Mouse (Mus musculus) gonadal fat pad, adult 2 months (tissue): ENCODE results near the gene Gpam. TPM values are rescaled to one million over a fixed set of nuclear protein-coding genes. Genes with fewer than 3 reads are reported as not detected.
"Not testable (repeated sequence)": the region's sequence is repeated elsewhere in the genome, so short reads cannot be mapped to it uniquely, and the experiment has no call there.

ENCODE experiments used
- DNase-seq: peaks from one replicate; pipeline ENCODE4 v3.0.0-alpha.2; 2012; ENCODE audit warnings: low read depth
- polyA plus RNA-seq: library from polyadenylated mRNA; depleted of rRNA; stranded (reverse); fragments of >200 nt; gene quantifications from 2 replicates; pipeline ENCODE4 v1.2.3, GENCODE M21; 2012; rRNA removed

Gpam gene
- polyA plus RNA-seq, result 88.7 and 95.1 TPM in 2 replicates

DNA sequence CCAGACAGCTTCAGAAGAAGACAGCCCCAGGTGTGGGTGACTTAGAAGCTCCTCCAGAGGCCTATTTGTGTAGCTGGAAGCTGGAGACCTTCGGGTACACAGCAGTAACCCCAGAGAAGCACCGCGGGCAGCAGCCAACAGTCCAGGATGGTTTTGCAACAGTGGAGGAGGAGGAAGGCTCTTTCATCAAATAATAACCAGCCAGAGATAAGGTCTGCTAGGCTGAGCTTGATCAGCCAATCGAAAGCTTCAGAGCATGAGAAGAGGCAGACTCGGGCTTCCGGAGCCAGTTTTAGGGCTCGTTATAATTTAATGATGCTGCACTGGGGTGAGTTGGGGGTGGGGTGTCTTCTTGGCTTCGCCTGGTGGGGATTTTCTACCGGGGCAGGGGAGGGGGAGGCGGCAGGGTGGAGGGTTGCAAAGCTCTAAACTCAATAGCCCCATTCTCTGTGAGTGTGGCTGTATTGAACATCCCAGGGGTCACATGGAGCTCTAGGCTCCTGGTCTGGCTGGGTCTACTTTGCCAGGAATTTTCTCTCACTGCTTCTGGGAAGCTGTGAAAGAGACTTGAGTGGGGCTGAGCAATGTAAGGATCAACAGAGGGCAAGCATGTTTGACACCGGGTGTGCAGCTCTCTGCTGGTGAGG lies at the start of gene Gpam:
TSS of gene Gpam (minus strand) at position 167 of the 647 bp plus-strand sequence.
- no peak for DNase-seq

DNA sequence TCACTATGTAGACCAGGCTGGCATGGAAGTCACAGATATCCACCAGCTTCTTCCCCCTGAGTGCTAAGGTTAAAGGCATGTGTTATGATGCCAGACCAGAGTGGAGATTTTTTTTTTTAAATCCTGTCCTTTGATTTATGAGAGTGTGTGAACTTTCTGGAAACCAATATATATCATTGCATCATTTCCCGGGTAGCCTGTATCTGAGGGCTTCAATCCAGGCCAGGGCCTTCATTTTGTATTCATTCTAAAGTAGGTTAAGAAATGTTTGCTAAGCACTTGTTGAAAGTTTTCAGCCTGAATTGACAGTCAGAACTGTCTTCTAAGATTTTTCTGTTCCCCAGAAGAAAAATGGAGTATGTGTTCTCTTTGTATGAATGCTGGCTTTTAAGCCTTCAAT lies 44.5 kb upstream of the Gpam start:
- no peak for DNase-seq

DNA sequence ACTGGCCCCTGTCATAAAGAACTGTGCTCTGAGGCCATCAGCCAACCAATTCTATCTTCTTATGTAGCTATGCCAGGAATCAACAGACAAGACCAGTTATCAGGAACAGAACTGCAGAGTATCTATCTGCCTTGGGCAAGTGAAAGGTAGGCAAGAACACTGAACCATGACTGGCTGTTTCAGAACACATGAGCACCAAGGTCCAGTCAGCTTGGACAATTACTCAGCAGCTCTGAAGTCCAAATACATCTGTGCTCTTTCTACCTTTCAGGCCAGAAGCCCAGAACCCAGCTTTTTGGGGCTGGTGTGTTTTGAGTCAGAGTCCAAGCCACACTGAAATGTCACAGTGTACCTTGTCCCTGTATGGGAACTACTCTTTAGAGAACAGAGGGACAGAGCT lies 43.4 kb upstream of the Gpam start:
- DNase-seq, result no peak

DNA sequence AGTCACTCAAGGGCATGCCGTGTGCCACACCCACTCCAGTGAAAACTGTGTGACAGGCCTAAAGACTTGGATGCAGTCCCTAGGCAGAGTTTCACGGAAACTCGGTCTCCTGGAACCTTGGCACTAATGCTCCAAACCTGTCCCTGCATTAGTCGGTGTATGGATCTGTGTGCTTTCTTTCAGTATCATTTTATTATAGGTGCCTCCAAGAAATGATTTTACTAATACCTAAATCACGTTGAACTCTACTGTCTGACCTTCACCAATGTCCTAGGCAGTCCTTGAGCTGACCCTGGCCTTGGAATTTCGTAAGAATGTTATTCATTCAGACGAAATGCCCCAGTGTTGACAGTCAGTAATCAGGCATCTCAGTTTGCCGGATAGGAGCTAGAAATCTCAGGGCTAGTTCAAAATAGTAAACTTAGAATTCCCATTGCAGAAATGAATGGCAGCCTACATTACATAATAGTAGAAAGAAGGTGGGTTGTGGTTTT lies 42.2 kb upstream of the Gpam start:
- DNase-seq, result not testable (repeated sequence)

DNA sequence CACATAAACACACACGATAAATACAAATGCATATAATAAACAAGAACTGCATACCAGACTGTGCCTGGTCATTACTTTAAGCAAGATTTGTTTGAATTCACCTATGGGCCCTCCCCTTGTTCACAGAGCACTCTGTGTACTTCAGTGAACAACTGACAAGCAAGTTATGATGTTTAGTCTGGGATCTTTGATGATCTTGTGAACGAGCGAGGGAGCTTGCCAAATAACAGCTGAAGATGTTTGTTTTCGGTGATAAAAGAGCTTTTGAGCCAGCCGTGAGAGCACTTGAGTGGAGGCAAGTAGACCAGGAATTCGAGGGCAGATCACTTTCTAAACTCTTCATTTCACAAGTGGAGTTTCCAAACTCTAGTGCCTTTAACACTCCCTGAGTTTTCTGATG lies 41.3 kb upstream of the Gpam start:
- DNase-seq, result no peak

DNA sequence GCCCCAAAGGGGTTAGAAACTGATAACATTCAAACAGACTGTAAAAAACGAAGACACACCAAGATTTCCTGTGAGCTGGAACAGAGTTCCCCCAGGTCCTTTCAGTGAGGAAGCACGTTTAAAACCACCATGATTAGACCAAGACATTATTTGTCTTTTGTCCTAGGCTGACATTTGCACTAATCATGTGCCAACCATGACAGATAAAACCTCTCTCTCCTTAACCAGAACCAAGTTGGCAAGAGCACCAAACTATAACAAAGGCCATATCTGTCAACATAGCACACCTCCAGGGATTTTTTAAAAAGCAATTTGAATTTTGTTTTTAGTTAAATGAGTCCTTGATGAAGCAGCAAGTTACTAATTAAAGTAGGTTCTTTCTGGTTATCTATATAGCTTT lies 40.7 kb upstream of the Gpam start:
- DNase-seq, result no peak

DNA sequence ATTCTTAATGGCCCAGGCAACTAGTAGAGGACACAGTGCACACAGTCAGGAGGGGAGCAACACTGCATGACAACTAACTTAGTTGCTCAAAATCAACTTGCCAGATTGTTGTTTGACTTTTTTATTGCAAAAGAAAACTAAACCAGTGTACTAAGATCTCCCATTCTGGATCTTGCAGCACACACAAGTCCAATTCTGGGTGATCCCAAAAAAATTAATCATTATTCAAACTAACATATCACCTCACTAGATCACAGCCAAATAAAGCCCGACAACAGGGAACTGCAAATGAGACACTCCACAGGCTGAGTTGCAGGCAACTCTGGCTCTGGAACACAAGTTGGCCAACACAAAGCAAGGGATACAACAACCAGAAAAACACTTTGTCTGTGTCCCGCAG lies 39.7 kb upstream of the Gpam start:
- no peak for DNase-seq

DNA sequence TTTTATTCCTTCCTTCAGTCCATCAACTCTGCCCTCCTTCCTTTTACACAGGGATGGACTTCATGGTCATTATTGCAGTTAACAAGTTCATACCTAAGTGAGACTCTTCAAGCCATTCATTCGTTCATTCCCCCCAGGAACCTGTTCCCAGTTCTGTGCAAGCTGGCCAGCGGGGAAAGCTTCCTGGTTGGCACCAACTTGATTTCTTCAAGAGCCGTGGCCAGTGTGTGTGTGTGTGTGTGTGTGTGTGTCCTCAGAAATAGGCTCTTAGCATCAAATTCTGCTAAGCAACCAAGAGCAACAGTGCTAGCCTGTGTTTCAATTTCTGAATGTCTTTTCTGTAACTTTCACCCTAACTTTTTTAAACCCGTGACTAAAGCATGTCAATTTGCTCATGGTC lies 38.9 kb upstream of the Gpam start:
- no peak for DNase-seq

DNA sequence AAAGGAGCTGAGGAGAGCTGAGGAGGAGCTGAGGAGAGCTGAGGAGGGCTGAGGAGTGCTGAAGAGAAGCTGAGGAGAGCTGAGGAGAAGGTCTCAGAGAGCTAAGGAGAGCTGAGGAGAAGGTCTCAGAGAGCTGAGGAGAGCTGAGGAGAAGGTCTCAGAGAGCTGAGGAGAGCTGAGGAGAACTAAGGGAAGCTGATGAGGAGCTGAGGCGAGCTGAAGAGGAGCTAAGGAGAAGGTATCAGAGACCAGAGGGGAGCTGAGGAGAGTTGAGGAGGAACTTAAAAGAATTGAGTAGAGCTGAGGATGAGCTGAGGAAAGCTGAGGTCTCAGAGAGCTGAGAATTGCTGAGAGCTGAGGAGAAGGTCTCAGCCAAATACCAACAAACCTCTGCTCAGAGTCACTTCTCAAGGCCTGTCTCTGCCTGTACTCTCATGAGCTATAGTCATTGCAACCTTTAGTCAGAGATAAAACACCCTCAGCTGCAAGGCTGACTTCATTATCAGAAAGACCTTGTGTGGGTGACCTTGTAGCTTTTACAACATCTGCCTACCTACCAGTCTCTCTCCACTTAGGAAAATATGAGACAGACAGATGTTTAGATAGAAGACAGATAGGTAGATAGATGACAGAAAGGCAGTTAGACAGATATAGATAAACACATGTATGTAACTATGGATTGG lies 38.3 kb upstream of the Gpam start:
- no peak for DNase-seq

DNA sequence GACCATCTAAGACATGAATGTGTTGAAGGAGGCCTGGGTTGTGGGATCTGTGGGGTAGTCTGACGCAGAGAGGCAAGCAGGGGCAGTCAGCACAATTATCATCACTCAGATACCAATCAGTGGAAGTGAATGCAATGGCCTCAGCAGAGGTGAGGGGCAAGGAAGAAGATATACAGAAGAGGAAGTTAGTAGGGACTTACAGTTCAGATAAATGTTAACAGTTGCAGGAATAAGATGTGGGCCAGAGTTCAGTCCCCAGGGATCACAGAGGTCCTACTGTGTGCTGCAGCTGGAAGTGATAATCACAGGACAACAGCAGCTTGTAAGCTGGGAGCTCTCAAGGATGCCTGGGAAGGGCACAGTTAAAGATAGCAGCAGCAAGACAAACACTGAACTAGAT lies 37.1 kb upstream of the Gpam start:
- DNase-seq, result no peak

DNA sequence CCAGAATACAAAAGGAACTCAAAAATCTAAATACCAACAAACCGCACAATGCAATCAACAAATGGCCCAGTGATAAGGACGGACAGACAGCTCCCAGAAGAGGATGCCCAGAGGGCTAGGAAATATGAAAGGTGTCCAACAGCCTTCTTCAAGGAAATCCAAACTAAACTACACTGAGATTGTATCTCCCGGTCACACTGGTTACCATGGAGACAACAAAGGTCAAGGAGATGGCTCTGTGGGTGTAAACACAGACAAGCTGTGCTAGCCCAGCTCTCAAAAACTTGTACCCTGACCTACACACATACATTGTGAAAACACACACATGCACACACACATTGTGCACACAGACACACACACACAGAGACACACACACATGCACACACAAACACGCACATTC lies 35.2 kb upstream of the Gpam start:
- no peak for DNase-seq

DNA sequence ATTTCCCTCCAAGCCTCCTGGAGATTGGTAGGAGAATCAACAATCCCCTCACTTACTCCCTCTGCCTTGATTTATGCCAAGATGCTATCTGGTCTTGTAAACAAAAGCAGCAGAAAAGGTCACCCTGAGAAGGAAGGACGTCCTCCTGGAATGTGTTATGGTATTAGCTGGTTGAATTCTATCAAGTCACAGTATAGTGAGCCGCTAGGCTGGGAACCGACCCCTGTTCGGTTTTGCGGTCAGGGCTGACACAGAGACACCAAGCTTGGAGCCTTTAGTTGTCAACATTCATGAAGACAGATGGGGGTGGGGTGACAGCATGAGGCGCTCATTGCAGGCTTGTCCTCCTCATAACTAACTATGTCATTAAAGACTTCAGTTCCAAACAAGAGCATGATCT lies 32.8 kb upstream of the Gpam start:
- no peak for DNase-seq

DNA sequence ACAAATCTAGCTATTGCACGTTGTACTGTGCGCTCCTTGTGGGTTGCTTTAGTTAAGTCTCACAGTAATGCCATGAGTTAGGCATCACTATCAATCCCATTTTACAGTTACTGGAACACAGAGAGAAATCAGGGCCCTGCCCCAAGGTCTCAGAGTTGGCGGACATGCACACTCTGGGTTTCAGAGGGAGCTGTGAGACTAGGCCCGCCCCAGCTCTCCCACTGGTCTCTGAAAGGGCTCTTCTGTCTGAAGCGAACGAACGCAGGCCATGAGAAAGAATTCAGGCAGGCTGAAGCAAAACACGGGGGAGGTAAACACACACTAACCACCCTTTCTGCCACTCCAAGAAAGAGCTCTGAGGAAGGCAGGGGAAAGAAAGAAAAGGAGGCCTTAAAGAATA lies 31.6 kb upstream of the Gpam start:
- no peak for DNase-seq

DNA sequence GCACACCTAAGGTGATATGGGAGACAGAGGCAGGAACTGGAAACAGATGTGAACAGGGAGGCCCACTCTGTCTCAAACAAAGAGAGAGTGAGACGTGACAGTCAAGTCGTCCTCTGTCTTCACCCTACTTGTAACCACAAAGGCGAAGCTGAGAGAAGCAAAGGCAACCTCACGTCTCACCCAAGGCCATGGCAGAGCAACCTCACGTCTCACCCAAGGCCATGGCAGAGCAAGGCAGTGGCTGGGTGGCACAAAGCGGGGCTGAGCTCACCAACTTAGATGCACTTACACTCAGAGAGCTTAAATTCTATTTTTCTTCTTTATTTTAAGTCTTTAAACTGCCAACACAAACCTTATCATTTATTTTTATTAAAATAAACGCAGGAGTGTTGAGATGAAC lies 30.0 kb upstream of the Gpam start:
- DNase-seq, result no peak

DNA sequence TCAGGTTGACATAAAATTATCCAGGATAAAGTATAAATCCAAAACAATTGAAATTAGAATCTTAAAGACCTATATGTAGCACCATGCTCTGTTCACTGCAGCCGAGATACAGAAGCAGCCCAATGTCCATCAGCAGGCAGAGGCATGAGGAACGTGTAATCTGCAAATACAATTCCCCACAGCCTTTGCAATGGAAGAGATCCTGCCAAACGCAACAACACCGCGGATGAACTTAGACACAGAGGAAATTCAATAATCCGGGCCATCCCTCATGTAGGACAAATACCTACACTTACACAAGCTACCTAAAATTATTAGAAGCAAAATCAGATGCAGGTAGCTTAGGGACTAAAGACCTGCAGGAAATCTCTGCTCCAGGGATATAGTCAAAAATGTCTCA lies 25.9 kb upstream of the Gpam start:
- DNase-seq, result no peak

DNA sequence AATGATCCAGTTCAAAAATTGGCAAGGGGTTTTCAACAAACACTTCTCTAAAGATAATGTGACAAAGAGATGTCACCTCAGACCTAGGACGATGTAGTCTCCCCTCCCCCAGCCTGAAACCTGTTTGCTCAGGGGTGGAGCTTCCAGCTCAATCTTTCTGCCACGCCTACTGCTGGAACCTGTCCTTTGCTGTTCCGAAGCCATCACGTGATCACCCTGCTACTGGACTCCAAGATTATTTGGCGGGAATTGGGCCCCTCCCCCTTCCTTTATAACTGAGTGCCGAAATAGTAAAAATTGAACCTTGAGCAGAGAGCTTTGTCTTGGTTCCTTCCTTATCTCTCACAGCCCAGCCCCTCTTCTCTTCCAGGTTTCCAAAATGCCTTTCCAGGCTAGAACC lies 25.2 kb upstream of the Gpam start:
- DNase-seq, result not testable (repeated sequence)

DNA sequence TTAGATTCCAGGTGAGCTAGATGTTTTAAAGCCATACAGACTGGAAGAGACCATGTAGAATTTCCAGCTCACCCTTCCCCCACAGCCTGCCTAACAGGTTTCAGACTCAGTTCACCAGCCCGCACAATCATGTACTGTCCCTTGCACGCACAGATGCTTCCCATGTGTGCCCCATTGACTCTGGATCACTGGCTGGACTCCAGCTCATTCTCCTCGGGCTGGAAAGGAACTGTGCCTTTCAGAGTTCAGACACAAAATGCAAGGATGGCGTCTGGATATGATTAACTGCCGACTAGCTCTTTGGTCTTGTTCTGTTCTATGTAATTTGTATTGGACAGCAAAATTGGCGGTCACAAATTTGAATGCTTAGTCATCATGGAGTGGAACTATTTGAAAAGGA lies 22.6 kb upstream of the Gpam start:
- no peak for DNase-seq

DNA sequence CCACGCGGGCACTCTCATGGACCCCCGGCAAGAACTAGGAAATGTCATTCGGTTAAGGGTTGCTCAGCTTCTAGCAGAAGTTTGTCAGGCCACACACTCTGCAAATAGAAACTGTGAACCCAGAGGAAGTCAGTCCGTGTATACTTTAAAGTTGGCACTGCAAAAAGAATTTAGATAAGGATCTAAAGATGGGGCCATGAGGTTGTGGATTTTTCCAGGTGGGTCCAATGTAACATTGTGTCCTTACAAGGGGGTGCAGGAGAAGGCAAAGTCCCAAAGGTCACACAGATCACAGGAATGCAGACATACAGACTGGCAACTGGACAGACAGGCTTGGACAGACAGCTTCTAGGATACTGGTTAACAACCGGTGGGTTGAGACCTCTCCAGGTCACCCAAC lies 21.1 kb upstream of the Gpam start:
- DNase-seq, result no peak

DNA sequence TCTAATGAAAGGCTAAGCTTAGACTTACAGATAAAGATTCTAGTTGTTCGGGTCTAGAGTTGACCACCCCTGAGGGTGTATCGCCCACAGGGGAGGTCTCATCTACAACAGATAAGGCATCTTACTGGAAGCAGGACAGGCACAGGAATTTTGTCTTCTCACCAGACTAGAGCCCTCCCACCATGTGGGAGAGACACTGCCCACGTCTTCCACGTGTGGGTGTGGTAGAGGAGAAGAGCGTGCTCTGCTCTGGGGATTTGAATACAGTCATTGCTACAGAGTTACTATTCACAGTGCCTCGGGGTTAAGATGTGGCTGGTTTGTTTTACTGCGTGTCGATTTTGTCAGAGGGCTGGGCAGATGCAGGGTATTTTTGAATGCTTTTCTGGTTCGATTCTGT lies 20.5 kb upstream of the Gpam start:
- DNase-seq, result no peak

DNA sequence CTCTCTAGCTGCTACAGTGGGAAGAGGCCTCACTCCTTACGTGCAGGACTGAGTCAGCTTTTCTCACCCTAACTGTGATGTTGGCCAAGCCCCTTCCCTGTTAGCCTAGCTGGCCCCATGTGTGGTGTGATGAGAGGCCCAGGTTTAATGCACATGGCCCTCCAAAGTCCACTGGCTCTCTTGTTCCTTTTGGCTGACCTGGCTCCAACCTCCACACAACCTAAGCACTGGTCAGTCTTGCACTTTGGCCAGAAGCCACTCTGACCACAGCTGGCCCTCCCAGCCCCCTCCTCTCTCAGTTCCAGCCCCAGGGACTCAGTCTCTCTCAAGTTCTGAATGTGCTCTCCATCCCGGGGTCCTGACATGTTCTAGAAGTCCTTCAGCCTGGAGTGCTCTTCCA lies 18.1 kb upstream of the Gpam start:
- DNase-seq, result no peak

DNA sequence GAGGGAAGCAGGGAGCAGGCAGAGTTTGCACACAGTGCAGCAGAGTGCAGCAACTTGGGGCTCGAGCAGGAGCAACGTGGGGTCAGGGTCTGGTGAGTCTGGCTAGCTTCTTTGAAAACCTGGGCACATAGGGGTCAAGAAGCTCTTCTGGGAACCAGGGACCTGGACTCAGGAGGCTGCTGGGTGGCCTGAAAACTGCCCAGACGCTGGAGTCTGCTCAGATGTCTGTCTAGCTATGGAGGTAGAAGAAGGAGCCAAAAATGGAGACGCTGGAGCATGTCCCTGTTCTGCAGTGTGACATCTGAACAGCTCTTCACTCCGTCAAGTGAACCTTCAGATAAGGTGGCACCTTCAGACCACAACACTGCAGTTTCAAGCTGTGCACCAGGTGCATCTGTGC lies 17.7 kb upstream of the Gpam start:
- no peak for DNase-seq

DNA sequence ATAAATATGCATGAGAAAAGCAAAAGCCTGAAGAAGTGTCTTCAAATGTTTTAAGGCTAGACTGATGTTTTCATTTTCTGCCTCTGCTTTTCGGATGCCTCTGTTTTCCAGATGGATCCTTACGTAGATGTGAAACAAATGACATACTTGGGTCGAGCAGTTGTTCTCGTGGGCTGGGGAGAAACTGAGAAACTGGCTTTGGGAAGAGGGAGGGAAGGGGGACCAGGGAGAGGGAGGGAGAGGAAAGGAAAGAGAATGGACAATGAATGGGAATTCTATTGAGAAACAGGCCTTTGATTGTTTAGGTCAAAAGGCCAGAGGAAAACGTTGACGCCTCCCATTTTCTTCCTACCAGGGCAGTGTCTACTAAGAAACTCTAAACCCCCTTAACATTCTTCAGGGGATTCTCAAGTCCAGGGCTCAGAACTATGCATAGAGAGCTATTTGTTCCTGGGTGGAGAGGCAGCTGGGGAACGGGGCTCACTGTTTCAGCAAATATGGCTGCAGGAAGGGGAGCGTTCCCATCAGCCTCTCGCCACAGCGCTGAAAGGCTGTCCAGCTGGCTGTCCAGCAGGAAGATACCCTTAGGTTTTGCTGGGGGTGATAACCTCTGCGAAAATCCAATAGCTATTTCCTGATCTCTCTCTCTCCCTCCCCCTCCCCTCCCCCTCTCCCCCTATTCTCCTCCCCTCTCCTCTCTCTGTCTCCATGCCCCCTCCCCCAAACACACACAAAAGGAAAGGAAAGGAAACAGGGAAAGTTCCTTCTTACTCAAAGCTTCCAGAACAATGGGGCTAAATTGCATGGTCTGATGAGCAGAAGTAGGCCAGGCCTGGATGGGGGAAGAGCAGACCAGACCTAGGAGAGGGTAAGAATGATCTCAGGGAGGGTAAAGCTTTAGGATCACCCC lies 16.6 kb upstream of the Gpam start:
- DNase-seq, result no peak

DNA sequence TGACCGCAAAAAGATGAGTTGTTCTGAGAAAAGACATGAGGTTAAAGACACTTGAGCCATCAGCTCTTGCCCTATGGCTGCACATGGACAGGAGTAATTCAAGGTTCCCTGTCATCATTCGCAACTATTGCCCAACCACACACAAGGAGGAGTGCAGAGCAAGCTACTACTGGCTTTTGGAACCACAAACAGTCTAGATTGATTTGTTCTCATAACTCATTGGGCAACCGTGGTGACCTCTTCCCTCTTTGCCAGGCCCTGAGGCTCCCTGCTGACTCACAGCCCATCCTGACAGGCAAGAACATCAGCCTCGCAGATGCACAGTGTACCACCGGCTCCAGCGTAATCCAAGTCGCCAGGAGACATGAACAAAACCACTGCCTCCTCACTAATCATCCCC lies 12.3 kb upstream of the Gpam start:
- DNase-seq, result peak; percentile 100
